Mouse (Mus musculus) urinary bladder, postnatal 14 days (tissue): Measurements from ENCODE around the gene Olfr1462.

Experiments
- DNase-seq: peaks from one replicate; pipeline ENCODE4 v3.0.0; 2021; ENCODE audit warnings: low spot score

Gene Olfr1462

DNA sequence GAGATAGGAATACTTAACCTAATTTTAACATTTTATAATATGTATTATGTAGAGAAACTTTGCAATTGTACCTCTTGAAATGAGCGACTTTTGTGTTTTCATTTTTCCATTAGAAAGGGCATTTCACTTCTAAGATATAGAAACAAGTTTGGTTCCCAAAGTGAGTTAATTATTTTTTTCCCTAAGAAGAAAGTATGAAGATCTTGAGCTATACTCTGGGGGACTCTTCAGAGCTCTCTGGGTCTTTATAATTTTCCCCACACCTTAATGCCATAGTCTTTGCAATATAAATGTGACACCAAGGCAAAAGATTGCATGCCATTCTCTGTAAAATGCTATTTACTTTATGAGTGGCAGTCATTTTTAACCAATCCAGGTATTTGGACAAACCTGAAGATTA is at the start of gene Olfr1462:
Gene Olfr1462 (plus strand): TSS at position 301 of the 400 bp plus-strand sequence.
- no peak for DNase-seq

DNA sequence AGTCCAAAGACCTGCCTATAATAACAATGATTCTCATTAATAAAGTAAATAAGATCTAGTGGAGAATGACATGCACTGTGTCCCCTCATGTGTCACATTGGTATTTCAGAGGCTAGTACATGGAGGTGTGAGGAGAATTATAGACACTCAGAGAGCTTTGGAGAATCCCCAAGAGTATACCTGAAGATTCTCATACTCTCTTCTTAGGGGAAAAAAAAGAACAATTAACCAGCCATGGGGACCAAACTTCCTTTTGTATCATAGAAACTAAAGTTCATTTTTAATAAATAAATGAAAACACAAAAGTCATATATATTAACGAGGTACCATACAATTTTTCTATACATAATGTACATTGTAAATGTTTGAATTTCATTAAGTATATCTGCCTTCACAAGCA is 36.1 kb upstream of the Olfr1462 start, which contains the start of gene Olfr1459:
Gene Olfr1459 (minus strand): TSS at position 101 of the 400 bp plus-strand sequence.
- DNase-seq = no peak

DNA sequence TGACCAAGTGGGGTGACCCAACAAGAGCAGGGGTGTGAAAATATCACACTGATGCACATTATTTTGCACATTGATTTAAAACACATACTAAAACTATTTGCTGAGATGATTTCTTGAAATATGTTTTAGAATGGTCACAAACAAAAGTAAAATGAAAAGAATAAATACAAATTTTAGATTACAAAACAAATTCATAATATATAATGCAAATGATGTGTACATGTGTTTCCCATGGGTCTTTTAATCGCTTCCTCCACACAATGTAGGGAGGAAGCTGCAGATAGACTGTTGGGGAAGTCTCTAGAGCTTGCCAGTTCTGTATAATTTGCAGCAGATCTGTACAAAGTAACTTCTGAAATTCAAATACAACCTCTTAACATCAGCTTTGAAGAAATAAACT is 22.8 kb upstream of the Olfr1462 start, which contains the start of gene Olfr1461:
Gene Olfr1461 (plus strand): TSS at position 301 of the 400 bp plus-strand sequence.
- DNase-seq = no peak

DNA sequence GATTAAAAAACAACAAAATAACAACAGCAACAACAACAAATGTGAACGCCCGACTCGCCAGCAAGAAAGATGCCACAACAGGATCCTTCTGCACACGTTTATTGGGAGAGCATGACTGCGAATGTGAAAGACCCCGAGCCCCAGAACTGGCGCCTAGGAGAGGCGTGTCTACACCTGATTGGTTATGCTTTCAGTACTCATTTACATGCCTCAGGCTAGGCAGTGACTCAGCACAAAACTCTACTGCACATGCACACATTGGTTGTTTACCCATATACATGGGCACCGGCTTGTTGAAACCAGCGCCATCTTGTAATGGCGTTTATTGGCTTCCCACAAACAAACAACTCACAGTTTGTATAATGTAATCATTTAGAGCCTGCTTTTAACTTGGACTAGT is 36.1 kb downstream of the Olfr1462 start:
- no peak for DNase-seq

DNA sequence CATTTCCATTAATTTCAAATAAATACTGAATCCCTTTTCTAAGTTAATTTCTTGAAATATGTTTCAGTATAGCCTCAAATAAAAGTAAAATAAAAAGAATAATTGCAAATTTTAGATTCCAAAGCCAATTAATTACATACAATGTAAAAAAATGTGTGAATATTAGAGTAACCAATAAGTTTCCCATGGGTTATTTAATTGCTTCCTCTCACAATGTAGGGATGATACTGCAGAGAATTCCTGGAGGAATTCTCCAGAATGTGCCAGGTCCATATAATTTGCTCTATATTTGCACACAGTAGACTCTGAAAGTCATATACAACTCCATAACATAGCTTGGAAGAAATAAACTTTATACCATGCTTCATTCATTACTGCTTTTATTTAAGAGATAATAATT is 45.5 kb downstream of the Olfr1462 start, which contains the start of gene Olfr1463:
Gene Olfr1463 (plus strand): TSS at position 301 of the 400 bp plus-strand sequence.
- no peak for DNase-seq
